Mouse (Mus musculus) erythroid progenitor cell, adult 5-6 weeks (primary cell): ENCODE data around the gene Timm50. TPM values are rescaled to one million over a fixed set of nuclear protein-coding genes. Genes with fewer than 3 reads are reported as not detected.
A peak's percentile ranks its signal among the peaks of the same experiment; 100 is the strongest.

Experiments used
- ATAC-seq: replicated peaks from 2 replicates; pipeline ENCODE4 v1.8.0; 2016; ENCODE audit warnings: moderate number of reproducible peaks, mild to moderate bottlenecking, moderate TSS enrichment, inconsistent platforms; ENCODE audit not compliant: poor library complexity, low FRiP score, severe bottlenecking
- total RNA-seq, 2 experiments: library from RNA; stranded (forward) in 1 of 2; stranded (reverse) in 1 of 2; fragments of 150-400 nt in 1 of 2; fragments of 186-747, 209-891 nt in 1 of 2; gene quantifications; 2 replicates each; pipeline versions ENCODE4 v1.2.3 to v1.2.4; 2015 to 2017; ENCODE audit warnings: low replicate concordance in 2 of 2

Gene Timm50
- total RNA-seq, 2 experiments from 2014 or later = 12.7 to 16.3 TPM

- peak; percentile 94 for ATAC-seq
Measured at GRCm38 (mm10) chr7:28277615-28278278, 34.1 kb downstream of the Timm50 start, which contains the start of gene Eid2b. Gene Eid2b, plus strand, starts transcription at chr7:28277739.

- ATAC-seq = no peak
Measured at GRCm38 (mm10) chr7:28277237-28277614, 34.6 kb downstream of the Timm50 start.

- ATAC-seq = no peak
Measured at GRCm38 (mm10) chr7:28271761-28272160, 40.1 kb downstream of the Timm50 start.

- ATAC-seq = no peak
Measured at GRCm38 (mm10) chr7:28269355-28269754, 42.5 kb downstream of the Timm50 start.

- ATAC-seq = no peak
Measured at GRCm38 (mm10) chr7:28268576-28268975, 43.3 kb downstream of the Timm50 start.

- no peak for ATAC-seq
Measured at GRCm38 (mm10) chr7:28268042-28268531, 43.8 kb downstream of the Timm50 start.

- no peak for ATAC-seq
Measured at GRCm38 (mm10) chr7:28267129-28268041, 44.5 kb downstream of the Timm50 start, which contains the start of gene Eid2. Gene Eid2, plus strand, starts transcription at chr7:28267881.

GRCm38 (mm10) chr7:28265391-28265790 is 46.5 kb downstream of the Timm50 start:
- ATAC-seq = no peak

- no peak for ATAC-seq
Measured at GRCm38 (mm10) chr7:28263786-28264185, 48.1 kb downstream of the Timm50 start.

GRCm38 (mm10) chr7:28262861-28263260 is 49.0 kb downstream of the Timm50 start:
- no peak for ATAC-seq

Other genes with a start within 250 kb of the Timm50 start
- gene Fcgbp, start 240.8 kb downstream of the Timm50 start, total RNA-seq (2015; ENCODE audit: low replicate concordance) = not detected in 2 replicates
- not detected in 2 replicates for gene Fcgbp, start 240.8 kb downstream of the Timm50 start, total RNA-seq (2017; ENCODE audit: low replicate concordance)
- gene 9530053A07Rik, start 182.6 kb downstream of the Timm50 start, total RNA-seq (2015; ENCODE audit: low replicate concordance) = not detected in 2 replicates
- gene 9530053A07Rik, start 182.6 kb downstream of the Timm50 start, total RNA-seq (2017; ENCODE audit: low replicate concordance) = not detected in 2 replicates
- 18.4 and 40.4 TPM in 2 replicates for gene Fbl, start 142.4 kb downstream of the Timm50 start, total RNA-seq (2015; ENCODE audit: low replicate concordance)
- 15.7 and 17.5 TPM in 2 replicates for gene Fbl, start 142.4 kb downstream of the Timm50 start, total RNA-seq (2017; ENCODE audit: low replicate concordance)
- 7.5 and 10.1 TPM in 2 replicates for gene Dyrk1b, start 132.6 kb downstream of the Timm50 start, total RNA-seq (2015; ENCODE audit: low replicate concordance)
- gene Dyrk1b, start 132.6 kb downstream of the Timm50 start, total RNA-seq (2017; ENCODE audit: low replicate concordance) = 8.4 and 12.5 TPM in 2 replicates
- 10.1 TPM in 1 of 2 replicates, not detected in the other for gene Eid2, start 44.2 kb downstream of the Timm50 start, total RNA-seq (2015; ENCODE audit: low replicate concordance)
- gene Eid2, start 44.2 kb downstream of the Timm50 start, total RNA-seq (2017; ENCODE audit: low replicate concordance) = 3.3 TPM in 1 of 2 replicates, not detected in the other
- 5.4 TPM in 1 of 2 replicates, not detected in the other for gene Eid2b, start 34.3 kb downstream of the Timm50 start, total RNA-seq (2015; ENCODE audit: low replicate concordance)
- 2.1 TPM in 1 of 2 replicates, not detected in the other for gene Eid2b, start 34.3 kb downstream of the Timm50 start, total RNA-seq (2017; ENCODE audit: low replicate concordance)
- not detected in 2 replicates for gene Selenov, start 20.9 kb downstream of the Timm50 start, total RNA-seq (2015; ENCODE audit: low replicate concordance)
- not detected in 2 replicates for gene Selenov, start 20.9 kb downstream of the Timm50 start, total RNA-seq (2017; ENCODE audit: low replicate concordance)
- gene Dll3, start 9.8 kb downstream of the Timm50 start, total RNA-seq (2015; ENCODE audit: low replicate concordance) = not detected in 2 replicates
- gene Dll3, start 9.8 kb downstream of the Timm50 start, total RNA-seq (2017; ENCODE audit: low replicate concordance) = not detected in 2 replicates
- 33.5 and 37.8 TPM in 2 replicates for gene Supt5, start 26.7 kb upstream of the Timm50 start, total RNA-seq (2015; ENCODE audit: low replicate concordance)
- gene Supt5, start 26.7 kb upstream of the Timm50 start, total RNA-seq (2017; ENCODE audit: low replicate concordance) = 34.3 and 43.0 TPM in 2 replicates
- gene Rps16, start 38.6 kb upstream of the Timm50 start, total RNA-seq (2015; ENCODE audit: low replicate concordance) = 892 and 1,114 TPM in 2 replicates
- gene Rps16, start 38.6 kb upstream of the Timm50 start, total RNA-seq (2017; ENCODE audit: low replicate concordance) = 132 and 239 TPM in 2 replicates
- gene Plekhg2, start 60.5 kb upstream of the Timm50 start, total RNA-seq (2015; ENCODE audit: low replicate concordance) = 2.1 and 5.8 TPM in 2 replicates
- gene Plekhg2, start 60.5 kb upstream of the Timm50 start, total RNA-seq (2017; ENCODE audit: low replicate concordance) = 1.0 and 3.1 TPM in 2 replicates
- 39.8 and 50.5 TPM in 2 replicates for gene Zfp36, start 68.2 kb upstream of the Timm50 start, total RNA-seq (2015; ENCODE audit: low replicate concordance)
- 3.9 and 6.4 TPM in 2 replicates for gene Zfp36, start 68.2 kb upstream of the Timm50 start, total RNA-seq (2017; ENCODE audit: low replicate concordance)
- 0.84 and 13.0 TPM in 2 replicates for gene Med29, start 80.6 kb upstream of the Timm50 start, total RNA-seq (2015; ENCODE audit: low replicate concordance)
- 2.6 and 4.4 TPM in 2 replicates for gene Med29, start 80.6 kb upstream of the Timm50 start, total RNA-seq (2017; ENCODE audit: low replicate concordance)
- gene Paf1, start 80.9 kb upstream of the Timm50 start, total RNA-seq (2015; ENCODE audit: low replicate concordance) = 21.4 and 56.6 TPM in 2 replicates
- gene Paf1, start 80.9 kb upstream of the Timm50 start, total RNA-seq (2017; ENCODE audit: low replicate concordance) = 32.5 and 42.5 TPM in 2 replicates
- gene Gmfg, start 125.4 kb upstream of the Timm50 start, total RNA-seq (2015; ENCODE audit: low replicate concordance) = 79.3 and 117 TPM in 2 replicates
- gene Gmfg, start 125.4 kb upstream of the Timm50 start, total RNA-seq (2017; ENCODE audit: low replicate concordance) = 55.6 and 119 TPM in 2 replicates
- 0.84 TPM in 1 of 2 replicates, not detected in the other for gene Lrfn1, start 139.9 kb upstream of the Timm50 start, total RNA-seq (2015; ENCODE audit: low replicate concordance)
- not detected in 2 replicates for gene Lrfn1, start 139.9 kb upstream of the Timm50 start, total RNA-seq (2017; ENCODE audit: low replicate concordance)
- not detected in 2 replicates for gene Ifnl2, start 198.4 kb upstream of the Timm50 start, total RNA-seq (2015; ENCODE audit: low replicate concordance)
- gene Ifnl2, start 198.4 kb upstream of the Timm50 start, total RNA-seq (2017; ENCODE audit: low replicate concordance) = not detected in 2 replicates
- not detected in 2 replicates for gene Ifnl3, start 210.8 kb upstream of the Timm50 start, total RNA-seq (2015; ENCODE audit: low replicate concordance)
- gene Ifnl3, start 210.8 kb upstream of the Timm50 start, total RNA-seq (2017; ENCODE audit: low replicate concordance) = not detected in 2 replicates
- gene Sycn, start 228.8 kb upstream of the Timm50 start, total RNA-seq (2015; ENCODE audit: low replicate concordance) = not detected in 2 replicates
- gene Sycn, start 228.8 kb upstream of the Timm50 start, total RNA-seq (2017; ENCODE audit: low replicate concordance) = not detected in 2 replicates
- not detected in 2 replicates for gene Nccrp1, start 235.2 kb upstream of the Timm50 start, total RNA-seq (2015; ENCODE audit: low replicate concordance)
- gene Nccrp1, start 235.2 kb upstream of the Timm50 start, total RNA-seq (2017; ENCODE audit: low replicate concordance) = not detected in 2 replicates